Mouse (Mus musculus) forelimb bud, embryonic 11.5 days (tissue): ENCODE results near the gene Dpp10.

Source experiments
- DNase-seq: peaks from one replicate; pipeline ENCODE4 v3.0.0-alpha.2; 2012; ENCODE audit warnings: low read depth, low spot score

Gene Dpp10

DNA sequence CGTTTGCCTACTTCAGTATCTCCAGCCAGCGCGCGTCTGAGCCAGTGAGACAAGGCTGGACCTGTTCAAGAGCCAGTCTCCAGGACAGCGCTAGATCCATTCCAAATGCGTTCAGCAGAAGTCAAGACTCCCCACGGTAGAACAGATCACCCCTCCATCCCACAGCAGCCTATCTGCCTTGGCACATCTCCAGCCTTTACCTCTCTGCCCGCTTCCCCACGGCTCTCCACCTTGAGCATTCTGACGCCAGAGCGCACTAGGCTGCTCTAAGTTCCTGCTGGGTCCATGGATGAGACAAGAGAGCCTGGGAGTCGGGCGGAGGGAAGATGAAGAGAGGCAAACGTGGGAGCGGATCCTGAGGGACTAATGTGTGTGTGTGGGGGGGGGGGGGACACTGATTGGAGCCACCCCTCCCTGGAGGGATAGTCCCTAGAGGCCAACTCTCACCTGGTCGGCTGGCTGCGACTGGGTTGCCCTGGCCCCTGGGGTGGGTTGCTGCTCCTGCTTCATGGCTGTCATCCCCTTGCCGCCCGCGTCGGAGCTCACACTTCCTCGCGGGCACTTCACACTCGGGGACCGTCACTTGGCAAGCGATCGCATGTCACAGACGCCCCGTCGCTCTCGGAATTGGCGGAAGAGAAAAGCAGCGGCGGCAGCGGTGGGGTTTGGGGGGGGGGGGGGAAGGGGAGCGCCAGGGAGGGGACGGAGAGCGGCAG lies at the start of gene Dpp10:
TSS of gene Dpp10 (minus strand) at position 635 of the 716 bp plus-strand sequence.
- DNase-seq, result no peak

DNA sequence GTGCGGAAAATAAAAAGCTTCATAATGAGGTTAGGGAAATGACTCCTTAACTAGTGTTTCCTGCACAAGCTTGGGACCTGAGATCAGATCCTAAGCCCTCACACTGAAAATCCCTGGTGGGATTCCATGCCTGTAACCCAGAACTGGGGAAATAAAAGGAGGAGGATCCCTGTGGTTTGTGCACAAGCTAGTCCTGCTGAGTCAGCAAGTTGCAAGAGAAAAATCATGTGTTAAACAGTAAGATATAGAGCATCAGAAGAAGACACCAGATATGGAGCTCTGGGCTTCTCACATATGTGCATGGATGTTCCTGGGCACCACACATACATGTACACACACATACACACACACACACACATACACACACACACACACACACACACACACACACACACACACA lies 3.2 kb upstream of the Dpp10 start:
- DNase-seq, result no peak

DNA sequence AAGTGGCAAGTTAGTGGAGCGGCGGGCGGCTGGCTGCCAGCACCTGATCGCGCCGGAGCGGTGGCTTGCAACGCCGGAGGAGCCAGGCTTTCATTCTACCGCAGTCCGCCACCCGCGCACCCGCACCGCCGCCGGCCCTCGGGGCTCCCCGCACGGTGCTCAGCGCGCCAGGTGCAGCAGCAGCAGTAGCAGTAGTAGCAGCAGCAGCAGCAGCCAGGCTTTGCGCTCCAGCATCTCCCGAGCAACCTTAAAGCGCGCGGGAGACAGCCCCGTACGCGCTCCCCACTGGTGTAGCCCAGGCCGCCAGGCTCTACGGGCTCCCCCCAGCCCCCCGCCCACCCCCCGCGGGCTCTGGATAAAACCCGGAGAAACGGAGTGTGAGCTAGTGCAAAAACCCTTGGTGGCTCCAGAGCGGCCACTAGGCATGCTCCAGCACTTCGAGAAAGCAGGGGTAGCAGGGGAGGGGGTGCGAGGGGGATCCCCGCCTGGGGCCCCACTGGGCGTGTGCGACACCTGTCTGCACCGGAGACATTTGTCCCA lies 472 bp upstream of the Dpp10 start:
- DNase-seq, result no peak

DNA sequence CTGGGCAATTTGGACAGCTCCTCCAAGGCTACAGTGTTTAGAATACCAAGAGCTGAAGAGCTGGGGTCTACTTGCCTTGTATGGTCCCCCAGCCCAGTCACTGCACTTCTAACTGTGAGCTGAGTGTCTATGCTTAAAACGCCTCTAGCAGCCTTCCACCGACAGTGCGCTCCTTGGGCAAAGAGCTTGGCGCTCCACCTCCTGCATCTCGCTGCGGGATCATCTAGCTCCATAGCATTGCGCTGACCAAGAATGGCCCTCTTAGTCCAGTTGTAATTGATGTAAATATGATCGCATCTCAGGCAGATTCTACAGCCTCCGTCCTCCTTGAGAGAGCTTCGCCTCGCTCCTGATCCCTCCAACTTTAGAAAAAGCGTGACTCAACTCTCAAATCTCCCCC lies 1.2 kb downstream of the Dpp10 start:
- DNase-seq, result no peak

DNA sequence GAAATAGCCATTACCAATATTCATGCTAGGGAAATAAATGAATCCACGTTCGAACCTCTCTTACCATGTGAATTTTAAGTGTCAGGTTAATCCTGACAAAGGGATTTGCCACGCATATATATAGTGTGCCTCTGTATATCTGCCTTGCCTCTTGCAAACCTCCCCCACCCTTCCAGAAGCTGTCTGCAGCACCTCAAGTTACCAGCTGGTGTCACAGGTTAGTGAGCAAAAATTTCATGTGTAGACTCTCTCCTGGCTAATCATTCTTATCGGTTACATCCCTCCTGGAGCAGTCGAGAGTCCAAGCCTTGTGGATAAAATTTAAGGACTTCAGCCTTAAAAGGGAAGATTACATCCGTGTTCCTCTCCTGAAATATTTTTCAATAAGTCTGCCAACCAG lies 1.9 kb downstream of the Dpp10 start:
- DNase-seq, result no peak

DNA sequence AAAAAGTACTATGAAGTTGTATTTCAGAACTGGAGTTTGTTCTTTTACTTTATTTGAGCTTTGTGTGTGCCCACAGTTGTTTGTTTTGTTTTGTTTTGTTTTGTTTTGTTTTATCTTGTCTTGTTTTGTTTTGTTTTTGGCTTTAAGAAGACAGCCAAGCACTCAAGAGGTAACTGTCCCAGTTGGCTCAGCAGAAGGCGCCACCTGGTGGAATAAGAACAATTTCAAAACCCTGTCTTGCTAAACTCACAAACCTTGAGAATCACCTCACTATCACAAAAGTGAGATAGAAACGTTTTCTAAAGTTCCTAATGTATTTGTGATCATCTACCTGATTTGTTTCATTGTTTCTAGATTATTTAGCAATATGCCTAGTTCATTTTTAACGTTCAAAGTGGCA lies 3.8 kb downstream of the Dpp10 start:
- no peak for DNase-seq

DNA sequence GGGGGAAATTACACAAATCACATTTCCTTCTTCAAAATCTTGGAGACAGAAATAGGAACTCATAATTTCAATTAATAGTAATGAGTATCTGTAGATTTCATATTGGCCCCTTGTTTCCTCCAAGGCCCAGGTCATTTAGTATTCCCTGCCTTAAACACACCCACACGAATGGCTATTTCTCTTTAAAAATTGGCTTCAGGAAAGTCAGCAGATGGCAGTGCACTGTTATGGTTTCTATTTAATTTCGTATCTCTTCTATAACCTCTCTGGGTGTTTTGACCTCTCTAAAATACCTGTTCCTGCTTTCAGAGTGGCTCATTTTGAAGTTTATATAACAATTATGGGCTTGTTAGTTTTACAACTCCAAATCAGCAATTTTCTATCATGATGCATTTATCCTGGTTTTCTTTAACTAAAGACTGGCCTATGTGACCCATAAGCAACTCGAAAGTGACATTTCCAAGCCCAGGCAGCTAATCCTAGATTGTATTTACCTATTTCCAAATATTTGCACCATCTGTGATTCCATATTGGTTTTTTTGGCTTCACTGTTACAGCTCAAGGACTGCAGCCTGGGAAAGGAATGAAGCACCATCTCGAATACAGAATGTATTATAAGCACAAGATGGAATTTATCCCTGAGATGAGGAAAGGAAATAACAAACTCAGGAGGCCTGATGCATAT lies 9.9 kb downstream of the Dpp10 start:
- DNase-seq, result no peak

DNA sequence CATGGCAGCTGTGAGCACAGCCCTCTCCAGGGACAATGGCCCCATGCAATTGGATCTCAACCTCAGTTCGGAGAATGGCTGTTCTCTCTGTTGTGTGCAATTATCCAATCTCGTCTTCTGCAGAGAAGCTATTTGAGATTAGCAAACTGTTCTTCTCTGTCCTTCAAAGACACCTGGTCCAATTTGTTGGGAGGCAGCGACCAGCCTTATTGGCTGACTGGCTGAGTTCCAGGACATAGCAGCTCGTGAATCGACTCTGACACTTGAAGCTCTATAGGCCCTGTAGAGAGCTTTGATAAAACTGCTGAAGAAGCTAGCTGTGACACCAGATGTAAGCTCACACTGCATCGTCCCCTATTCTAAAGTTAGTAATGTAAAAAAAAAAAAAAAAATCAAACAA lies 12.7 kb downstream of the Dpp10 start:
- no peak for DNase-seq

DNA sequence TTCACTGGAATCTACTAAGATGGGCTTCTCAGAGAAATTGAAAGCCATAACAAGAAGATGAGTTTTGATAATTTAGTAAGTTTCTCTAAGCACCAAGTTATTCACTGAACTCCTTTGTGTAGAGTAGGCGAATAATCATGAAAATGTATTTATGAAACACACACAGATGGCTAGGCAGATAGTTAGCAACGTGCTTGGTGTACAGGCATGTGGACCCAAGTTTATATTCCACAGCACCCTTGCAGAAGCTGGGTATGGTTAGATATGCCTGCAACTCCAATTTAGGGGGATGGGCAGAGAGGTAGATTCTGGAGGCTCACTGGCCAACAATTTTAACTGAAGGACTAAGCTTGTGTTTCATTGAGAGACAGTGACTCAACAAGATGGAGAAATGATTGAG lies 13.4 kb downstream of the Dpp10 start:
- no peak for DNase-seq

DNA sequence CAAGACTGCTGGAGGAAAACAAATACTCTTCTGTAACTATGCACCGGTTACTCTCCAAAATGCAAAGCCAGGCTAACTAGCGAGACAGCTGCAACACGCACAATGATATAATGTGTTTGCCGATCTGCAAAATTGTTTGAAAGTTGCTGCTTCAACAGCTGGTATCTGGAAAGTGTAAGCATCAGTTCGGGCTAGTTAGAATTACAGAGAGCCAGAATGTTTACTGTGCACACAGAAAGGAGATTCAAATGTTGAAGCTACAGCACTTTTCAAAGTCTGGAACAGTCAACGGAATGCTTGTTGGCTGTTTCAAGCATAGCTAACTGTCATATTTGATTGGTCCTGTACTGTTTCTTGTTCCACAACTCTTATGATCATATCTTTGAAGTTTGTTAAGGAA lies 42.6 kb downstream of the Dpp10 start:
- peak; percentile 1 for DNase-seq

DNA sequence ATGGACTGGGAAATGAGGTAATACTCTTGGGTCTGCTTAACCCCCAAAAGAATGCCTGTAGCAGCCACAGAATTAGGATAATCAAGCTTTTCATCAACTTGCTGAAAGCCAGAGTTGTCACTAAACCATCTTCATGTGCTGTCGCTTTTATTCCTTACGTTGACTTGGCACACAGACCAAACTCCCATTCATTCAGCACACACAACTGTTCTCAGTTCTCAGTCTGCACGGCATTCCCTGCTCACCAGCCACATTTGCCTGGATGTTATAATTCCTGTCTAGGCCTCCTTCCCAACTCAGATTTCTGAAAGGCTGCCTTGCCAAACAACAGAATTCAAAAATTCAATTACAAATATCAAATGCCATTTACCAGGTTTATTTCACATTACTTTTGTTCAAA lies 49.6 kb downstream of the Dpp10 start:
- no peak for DNase-seq

DNA sequence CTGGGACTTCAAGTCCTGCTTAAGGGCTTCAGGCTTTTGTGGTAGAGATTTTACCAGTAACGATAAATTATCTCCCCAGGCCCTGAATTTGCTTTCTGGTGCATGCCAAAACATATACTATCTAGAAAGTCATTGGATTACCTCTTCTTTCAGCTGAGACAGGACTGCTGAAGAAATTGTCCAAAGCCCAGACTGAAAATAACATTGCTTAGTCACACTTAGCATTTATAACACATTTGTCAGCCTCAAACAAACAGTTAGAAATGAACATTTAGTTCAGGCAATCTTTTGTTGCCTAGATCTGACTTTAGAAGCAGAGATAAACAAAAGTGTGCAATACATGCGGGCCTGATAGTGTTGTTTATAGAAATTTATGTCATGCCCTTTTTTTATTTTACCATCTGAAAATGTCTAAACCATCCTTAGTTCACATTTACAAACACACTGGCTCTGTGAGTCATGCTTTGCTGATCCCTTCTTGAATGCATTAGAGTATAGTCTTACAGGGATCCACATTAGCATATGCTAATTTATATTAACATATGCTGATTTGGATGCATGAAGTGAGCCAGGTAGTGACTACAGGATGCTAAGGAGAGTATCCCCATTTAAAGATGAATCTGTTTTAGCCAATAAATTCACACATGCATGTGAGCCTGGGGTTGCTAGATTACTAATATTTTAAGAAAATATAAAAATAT lies 59.9 kb downstream of the Dpp10 start:
- DNase-seq, result no peak

DNA sequence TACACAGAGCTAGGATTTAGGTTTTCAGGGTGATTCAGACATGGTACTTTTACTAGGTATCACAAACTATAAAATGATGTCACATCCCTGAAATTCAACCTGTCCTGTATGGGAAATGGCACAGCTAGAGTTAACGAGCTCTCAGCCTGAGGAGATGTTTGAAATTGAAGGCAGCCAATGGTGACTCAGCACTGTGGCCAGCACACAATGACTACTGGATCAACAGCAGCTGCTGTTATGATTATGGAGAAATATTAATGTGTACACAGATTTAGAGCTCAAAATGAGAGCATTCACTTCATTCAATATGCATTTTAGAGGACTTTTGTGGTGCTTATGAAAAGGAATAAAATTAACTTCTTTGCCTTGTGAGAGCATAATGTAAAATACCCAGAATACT lies 66.8 kb downstream of the Dpp10 start:
- no peak for DNase-seq

DNA sequence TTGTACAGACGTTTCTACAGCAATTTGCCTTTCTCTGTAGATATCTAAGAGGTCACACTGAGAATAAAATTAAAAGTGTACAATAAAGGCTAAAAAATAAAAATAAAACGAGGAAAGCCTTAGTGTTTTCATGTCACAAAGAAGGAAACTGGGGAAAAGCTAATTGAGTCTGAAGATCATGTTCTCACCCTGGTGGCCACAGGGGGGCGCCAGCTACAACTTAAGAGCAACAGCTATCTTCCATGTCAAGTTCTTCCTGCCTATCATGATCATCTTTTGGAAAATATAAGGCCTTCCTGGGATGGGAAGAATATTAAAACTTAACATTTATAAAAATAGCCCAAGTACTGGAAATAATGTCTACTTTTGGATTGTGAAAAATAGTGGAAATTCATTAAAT lies 70.7 kb downstream of the Dpp10 start:
- DNase-seq, result no peak

DNA sequence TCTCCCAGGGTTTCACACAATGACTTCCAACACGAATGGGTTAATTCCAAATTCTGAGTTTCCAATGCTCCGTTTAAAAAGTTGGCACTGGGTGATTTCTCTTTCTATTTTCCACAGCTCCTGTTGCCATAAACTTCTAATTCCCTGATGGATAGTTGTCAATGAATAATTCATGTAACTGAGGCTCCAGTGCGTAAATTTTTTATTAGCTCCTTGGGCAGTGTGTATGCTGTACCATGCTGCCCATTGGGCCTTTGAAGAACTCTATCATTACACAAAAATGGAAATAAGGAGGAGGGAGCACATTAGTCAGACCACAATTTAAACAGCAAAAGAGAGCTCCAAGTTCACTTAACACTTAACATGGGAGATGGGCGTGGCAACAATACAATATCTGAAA lies 99.2 kb downstream of the Dpp10 start:
- no peak for DNase-seq

DNA sequence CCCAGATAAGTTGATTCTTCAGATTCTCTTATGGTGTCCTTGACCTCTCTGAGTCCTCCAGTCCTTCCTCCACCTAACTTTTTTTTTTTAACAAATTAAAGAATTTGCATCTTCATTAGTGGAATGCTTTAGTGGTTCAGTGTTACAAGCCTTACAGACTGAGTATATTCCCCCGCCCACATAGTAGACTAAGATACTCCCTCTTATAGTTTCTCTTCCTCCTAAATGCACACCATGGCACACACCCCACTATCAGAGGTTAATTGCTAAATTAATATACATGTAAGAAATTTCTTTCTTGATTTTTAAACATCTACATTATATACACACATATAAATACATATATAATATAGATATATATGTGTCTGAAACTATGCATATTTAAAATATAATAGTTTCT lies 104.5 kb downstream of the Dpp10 start:
- DNase-seq, result no peak

DNA sequence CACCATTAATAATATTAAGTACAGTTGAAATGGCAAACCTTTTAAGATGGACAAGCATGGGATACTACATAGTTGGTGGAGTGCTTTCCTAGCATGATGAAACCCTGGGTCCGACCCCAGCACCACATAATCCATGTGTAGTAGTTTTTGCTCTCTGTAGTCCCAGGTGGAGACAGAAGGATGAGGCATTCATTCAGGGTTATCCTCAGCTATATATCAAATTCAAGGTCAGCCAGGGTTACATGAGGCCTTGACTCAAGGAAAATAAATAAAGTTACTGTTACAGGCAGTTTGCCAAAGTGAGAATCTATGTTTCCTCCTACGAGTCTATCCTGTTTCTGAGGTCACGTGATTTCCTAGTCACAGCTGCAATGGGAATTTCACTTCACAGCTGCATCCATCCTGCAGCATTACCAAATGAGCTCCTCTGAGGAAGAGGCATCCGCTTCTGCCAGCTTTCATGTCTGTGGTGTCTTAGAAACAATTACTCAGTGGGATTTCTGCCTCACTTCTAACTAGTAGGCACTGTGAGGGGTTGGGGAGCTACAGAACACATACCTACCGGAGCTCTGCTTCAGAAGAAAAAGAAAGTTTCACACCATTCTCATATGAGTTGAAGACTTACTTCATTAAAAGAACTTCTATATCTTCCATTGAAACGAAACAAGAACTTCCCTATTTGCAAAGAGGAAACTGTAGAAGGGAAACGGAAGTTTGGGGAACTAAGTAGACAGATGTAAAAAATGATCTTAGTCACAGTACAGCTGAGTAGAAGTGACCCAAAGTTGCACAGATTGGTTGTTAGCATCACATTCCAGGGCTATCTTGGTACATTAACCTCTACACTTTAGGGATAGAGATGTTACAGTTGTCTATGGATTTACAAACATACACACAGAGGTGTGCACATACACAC lies 111.3 kb downstream of the Dpp10 start:
- no peak for DNase-seq

DNA sequence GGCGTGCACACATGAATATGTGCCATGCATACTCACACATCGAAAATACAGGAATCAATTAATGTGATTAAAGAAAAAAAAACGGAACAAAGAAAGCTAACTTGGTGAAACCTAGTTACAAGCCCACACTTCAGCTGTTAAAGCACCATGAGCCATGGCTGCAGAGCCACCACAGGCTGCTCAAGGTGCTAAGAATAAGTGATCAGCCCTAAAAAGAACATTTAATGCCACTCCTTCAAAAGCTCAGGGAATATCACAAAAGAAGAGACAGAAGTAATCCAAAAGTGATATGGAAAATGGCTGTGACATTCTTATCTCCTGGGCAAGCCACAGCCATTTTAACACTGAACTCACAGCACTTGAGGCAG lies 117.4 kb downstream of the Dpp10 start:
- no peak for DNase-seq

DNA sequence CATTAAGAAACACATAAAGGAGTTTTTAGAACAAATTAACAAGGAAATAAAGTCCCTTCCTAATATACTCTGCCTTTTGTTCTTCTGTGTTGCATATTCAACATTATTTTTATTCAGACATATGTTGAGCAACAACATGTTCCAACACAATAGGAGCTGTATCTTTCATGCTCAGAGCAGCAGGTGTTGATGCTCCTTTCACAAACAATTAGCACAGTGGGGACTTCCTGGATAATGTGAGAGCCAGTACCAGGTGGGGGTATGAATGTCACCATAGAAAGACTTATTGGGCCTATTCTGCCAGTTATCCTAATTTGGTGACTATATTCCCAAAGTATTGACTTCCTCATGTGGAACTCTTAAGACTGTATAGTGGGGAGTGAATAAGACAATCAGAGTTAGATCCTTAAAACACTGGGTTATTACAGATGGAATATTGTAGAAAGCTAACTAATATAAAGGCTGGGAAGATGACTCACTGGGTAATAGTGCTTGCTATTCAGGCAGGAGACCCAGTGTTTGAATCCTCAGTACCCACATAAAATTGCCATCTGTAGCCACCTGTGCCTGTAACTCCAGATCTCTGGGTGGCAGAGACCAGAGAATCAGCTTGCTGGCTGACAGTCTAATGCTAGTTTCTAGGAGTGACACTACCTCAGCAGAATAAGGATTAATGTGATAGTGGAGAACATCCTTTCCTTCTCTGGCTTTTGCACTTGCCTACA lies 117.9 kb downstream of the Dpp10 start:
- no peak for DNase-seq

DNA sequence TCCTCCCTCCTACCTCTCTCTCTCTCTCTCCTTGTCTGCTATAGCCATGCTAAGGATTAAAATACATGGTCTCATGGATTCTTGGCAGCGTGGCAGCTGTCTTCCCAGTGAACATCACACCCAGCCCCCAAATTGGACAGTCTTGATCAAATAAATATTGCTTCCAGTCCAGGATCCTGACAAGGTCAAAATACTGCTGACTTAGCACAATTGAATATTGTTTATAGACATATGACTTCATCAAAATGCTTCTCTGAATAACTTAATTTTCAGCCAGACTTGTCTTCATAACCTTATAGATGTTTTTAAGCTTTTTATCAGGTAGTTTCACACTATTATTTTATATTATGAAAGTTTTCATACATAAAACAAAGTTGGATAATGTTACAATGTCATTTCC lies 120.5 kb downstream of the Dpp10 start:
- no peak for DNase-seq

DNA sequence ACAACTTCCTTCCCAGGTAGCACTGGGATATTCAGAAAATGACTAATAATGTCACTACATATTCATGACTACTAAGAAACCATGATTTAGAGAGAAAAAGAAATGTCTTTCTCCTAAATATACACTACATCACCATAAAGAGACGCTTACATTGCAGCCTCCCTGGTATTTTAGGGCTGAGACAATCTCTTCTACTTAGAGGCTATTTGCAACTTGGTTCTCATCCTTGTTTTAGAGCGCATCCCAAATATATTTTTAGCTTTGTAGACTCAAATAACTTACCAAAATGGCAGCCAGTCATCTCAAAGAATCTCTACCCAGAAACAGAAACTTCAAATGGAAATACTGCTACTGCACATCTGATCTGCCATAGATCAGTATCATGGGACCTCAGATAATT lies 121.5 kb downstream of the Dpp10 start:
- DNase-seq, result no peak
